In the genomic region with DNA sequence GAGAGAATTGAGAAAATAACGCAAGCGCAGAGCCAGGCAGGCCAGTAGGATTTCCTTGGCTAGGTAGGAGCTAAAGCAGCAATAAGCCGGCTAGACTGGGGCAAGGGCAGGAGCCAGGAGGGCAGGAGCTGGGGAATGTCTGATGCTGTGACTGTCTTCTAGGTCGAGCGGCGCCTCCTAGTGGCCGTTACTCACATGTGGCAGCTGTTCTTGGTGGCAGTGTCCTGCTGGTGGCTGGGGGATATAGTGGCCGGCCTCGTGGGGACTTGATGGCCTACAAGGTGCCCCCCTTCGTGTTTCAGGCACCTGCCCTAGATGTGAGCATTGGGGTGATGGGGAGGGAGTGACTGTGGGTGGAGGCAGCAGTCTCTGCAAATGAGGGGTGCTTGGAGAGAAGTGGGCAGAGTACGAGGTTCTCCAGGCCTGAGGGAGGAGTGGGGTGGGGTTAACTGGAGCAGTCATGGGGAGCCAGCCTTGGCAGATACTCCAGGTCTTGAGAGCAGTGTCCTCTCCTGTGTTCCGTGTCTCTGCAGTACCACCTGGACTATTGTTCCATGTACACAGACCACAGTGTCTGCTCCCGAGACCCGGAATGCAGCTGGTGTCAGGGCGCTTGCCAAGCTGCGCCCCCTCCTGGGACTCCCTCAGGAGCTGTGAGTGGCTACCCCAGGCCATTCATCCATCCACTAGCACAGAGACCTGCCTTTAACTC, we compare ENCODE assay signal across 9 mouse cellular contexts. TPM values are rescaled to one million over a fixed set of nuclear protein-coding genes. Genes with fewer than 3 reads are reported as not detected.
DNase-seq lines count a peak whose midpoint lies in the region; ATAC-seq lines count a peak whose summit lies in the region.
"Had no signal": no experiment of that assay in that cellular context is flagged by ENCODE, and none has a peak within 500 bp of the region (broad histone marks: within the 10 kb centered on the region; RNA-seq: fewer than 3 reads in every experiment).

No protein-coding gene starts in this region.

- no peak overlapping the region for H3K4me2 ChIP-seq in embryonic facial prominence, embryonic 14.5 days (ENCODE audit: low read depth, low read length)
- no peak overlapping the region for H3K4me2 ChIP-seq in limb, embryonic 15.5 days
- H3K4me2 ChIP-seq in stomach, embryonic 15.5 days, result no peak overlapping the region
- H3K4me2 ChIP-seq: embryonic facial prominence, embryonic 12.5 days had no signal

- H3K27ac ChIP-seq in embryonic facial prominence, embryonic 14.5 days (replicated peaks; ENCODE audit: low read depth, low read length), result no peak overlapping the region
- no peak overlapping the region for H3K27ac ChIP-seq in limb, embryonic 15.5 days
- no peak overlapping the region for H3K27ac ChIP-seq in stomach, embryonic 15.5 days
- H3K27ac ChIP-seq: embryonic facial prominence, embryonic 12.5 days had no signal

- peak; percentile 72 for ATAC-seq in embryonic facial prominence, embryonic 14.5 days (ENCODE audit: low read depth)
- ATAC-seq in limb, embryonic 15.5 days (ENCODE audit: insufficient number of reproducible peaks, low FRiP score, low TSS enrichment, low read depth), result peak; percentile 62
- ATAC-seq in stomach, embryonic 15.5 days (ENCODE audit: insufficient read depth, low FRiP score, low read depth), result 0 out of 2 replicates have a peak, but pooled peaks have one; percentile 37

- H3K9ac ChIP-seq in embryonic facial prominence, embryonic 14.5 days (ENCODE audit: low read depth, low read length), result 0 out of 2 replicates have a peak overlapping the region, but pooled peaks have one; percentile 37
- H3K9ac ChIP-seq in limb, embryonic 15.5 days, result 0 out of 2 replicates have a peak overlapping the region, but pooled peaks have one; percentile 14
- H3K9ac ChIP-seq in stomach, embryonic 15.5 days, result no peak overlapping the region
- H3K9ac ChIP-seq: embryonic facial prominence, embryonic 12.5 days had no signal

- no peak overlapping the region for H3K4me3 ChIP-seq in embryonic facial prominence, embryonic 14.5 days (ENCODE audit: low read depth, low read length)
- no peak overlapping the region for H3K4me3 ChIP-seq in limb, embryonic 15.5 days
- no peak overlapping the region for H3K4me3 ChIP-seq in stomach, embryonic 15.5 days (replicated peaks)
- H3K4me3 ChIP-seq: embryonic facial prominence, embryonic 12.5 days had no signal

- H3K4me1 ChIP-seq in embryonic facial prominence, embryonic 14.5 days (ENCODE audit: control insufficient read depth, insufficient read depth, low read length), result no peaks in the 10 kb centered on the region
- no peaks in the 10 kb centered on the region for H3K4me1 ChIP-seq in limb, embryonic 15.5 days
- H3K4me1 ChIP-seq in stomach, embryonic 15.5 days, result no peaks in the 10 kb centered on the region
- H3K4me1 ChIP-seq: embryonic facial prominence, embryonic 12.5 days had no signal

- H3K36me3 ChIP-seq in embryonic facial prominence, embryonic 14.5 days (ENCODE audit: control insufficient read depth, insufficient read depth, low read length), result peaks cover 76% of the 10 kb centered on the region
- peaks cover 69% of the 10 kb centered on the region for H3K36me3 ChIP-seq in limb, embryonic 15.5 days
- H3K36me3 ChIP-seq in stomach, embryonic 15.5 days, result peaks cover 15% of the 10 kb centered on the region

- H3K27me3 ChIP-seq in embryonic facial prominence, embryonic 14.5 days (replicated peaks; ENCODE audit: control insufficient read depth, insufficient read depth, low read length), result no peaks in the 10 kb centered on the region
- no peaks in the 10 kb centered on the region for H3K27me3 ChIP-seq in limb, embryonic 15.5 days
- no peaks in the 10 kb centered on the region for H3K27me3 ChIP-seq in stomach, embryonic 15.5 days (replicated peaks)
- H3K27me3 ChIP-seq: embryonic facial prominence, embryonic 12.5 days had no signal

- WGBS in embryonic facial prominence, embryonic 14.5 days, result 34% methylated on average over 12 of the region's 16 CpGs
- WGBS in limb, embryonic 15.5 days, result 44% methylated on average over 16 of the region's 16 CpGs
- 47% methylated on average over 16 of the region's 16 CpGs for WGBS in stomach, embryonic 15.5 days

- H3K9me3 ChIP-seq in embryonic facial prominence, embryonic 14.5 days (ENCODE audit: control insufficient read depth, low read length), result no peaks in the 10 kb centered on the region
- H3K9me3 ChIP-seq in limb, embryonic 15.5 days, result no peaks in the 10 kb centered on the region
- H3K9me3 ChIP-seq in stomach, embryonic 15.5 days, result no peaks in the 10 kb centered on the region
- H3K9me3 ChIP-seq: embryonic facial prominence, embryonic 12.5 days had no signal

- DNase-seq in A20 (ENCODE audit: low read depth, low spot score), result peak; percentile 82
- peak; percentile 89 for DNase-seq in adrenal gland, postnatal 14 days
- DNase-seq in embryonic facial prominence, embryonic 14.5 days (ENCODE audit: low spot score), result peak; percentile 82
- peak; percentile 32 to 64 for DNase-seq in heart, adult 9 months (ENCODE audit: low spot score in 2 of 2)
- peak; percentile 82 for DNase-seq in kidney, adult 9 months
- peak; percentile 18 to 44 for DNase-seq in monocyte, adult 2 months (ENCODE audit: low read depth in 1 of 2, low spot score in 2 of 2)

RNA-seq across cellular contexts. Expression of gene Megf8, which starts 16.8 kb away (rescaled TPM):
- total RNA-seq in adrenal gland, postnatal 14 days (2021), result 39.1 and 39.7 TPM in 2 replicates
- polyA plus RNA-seq in embryonic facial prominence, embryonic 14.5 days (2014; fragmentation: Nextera tagmentation; extraction: Ambion mirVana), result 15.4 and 15.8 TPM in 2 replicates
- 14.2 and 14.3 TPM in 2 replicates for polyA plus RNA-seq in limb, embryonic 15.5 days (2015; fragmentation: Nextera tagmentation; extraction: Ambion mirVana)
- polyA plus RNA-seq in stomach, embryonic 15.5 days (2015; fragmentation: Nextera tagmentation; extraction: Ambion mirVana), result 10.3 and 10.9 TPM in 2 replicates

RNA-seq across cellular contexts. Expression of gene Tmem145, which starts 27.8 kb away (rescaled TPM):
- total RNA-seq in adrenal gland, postnatal 14 days (2021), result 1.4 and 3.2 TPM in 2 replicates
- 1.7 and 2.0 TPM in 2 replicates for polyA plus RNA-seq in embryonic facial prominence, embryonic 14.5 days (2014; fragmentation: Nextera tagmentation; extraction: Ambion mirVana)
- 0.50 and 0.61 TPM in 2 replicates for polyA plus RNA-seq in limb, embryonic 15.5 days (2015; fragmentation: Nextera tagmentation; extraction: Ambion mirVana)
- 1.4 and 1.6 TPM in 2 replicates for polyA plus RNA-seq in stomach, embryonic 15.5 days (2015; fragmentation: Nextera tagmentation; extraction: Ambion mirVana)

RNA-seq across cellular contexts. Expression of gene Prr19, which starts 32.5 kb away (rescaled TPM):
- not detected in 2 replicates for total RNA-seq in adrenal gland, postnatal 14 days (2021)
- 0.77 and 1.3 TPM in 2 replicates for polyA plus RNA-seq in embryonic facial prominence, embryonic 14.5 days (2014; fragmentation: Nextera tagmentation; extraction: Ambion mirVana)
- polyA plus RNA-seq in limb, embryonic 15.5 days (2015; fragmentation: Nextera tagmentation; extraction: Ambion mirVana), result 0.32 and 0.40 TPM in 2 replicates
- 0.41 and 0.49 TPM in 2 replicates for polyA plus RNA-seq in stomach, embryonic 15.5 days (2015; fragmentation: Nextera tagmentation; extraction: Ambion mirVana)

RNA-seq across cellular contexts. Expression of gene Cnfn, which starts 35.8 kb away (rescaled TPM):
- not detected in 2 replicates for total RNA-seq in adrenal gland, postnatal 14 days (2021)
- polyA plus RNA-seq in embryonic facial prominence, embryonic 14.5 days (2014; fragmentation: Nextera tagmentation; extraction: Ambion mirVana), result 17.7 and 80.3 TPM in 2 replicates
- 649 and 693 TPM in 2 replicates for polyA plus RNA-seq in limb, embryonic 15.5 days (2015; fragmentation: Nextera tagmentation; extraction: Ambion mirVana)
- polyA plus RNA-seq in stomach, embryonic 15.5 days (2015; fragmentation: Nextera tagmentation; extraction: Ambion mirVana), result 107 and 419 TPM in 2 replicates

RNA-seq across cellular contexts. Expression of gene Pafah1b3, which starts 36.0 kb away (rescaled TPM):
- 31.5 and 33.7 TPM in 2 replicates for total RNA-seq in adrenal gland, postnatal 14 days (2021)
- polyA plus RNA-seq in embryonic facial prominence, embryonic 14.5 days (2014; fragmentation: Nextera tagmentation; extraction: Ambion mirVana), result 173 and 200 TPM in 2 replicates
- polyA plus RNA-seq in limb, embryonic 15.5 days (2015; fragmentation: Nextera tagmentation; extraction: Ambion mirVana), result 176 and 198 TPM in 2 replicates
- polyA plus RNA-seq in stomach, embryonic 15.5 days (2015; fragmentation: Nextera tagmentation; extraction: Ambion mirVana), result 201 and 215 TPM in 2 replicates

Comparison
In these comparisons a context has a peak if more than half of its experiments do, and no peak if none do; other contexts are left out.
1. DNase-seq: peak in every context shown above with its lines; median percentile 89 in adrenal gland, postnatal 14 days; 82 in A20; 82 in embryonic facial prominence, embryonic 14.5 days; 82 in kidney, adult 9 months; 48 in heart, adult 9 months; 31 in monocyte, adult 2 months.